Mouse (Mus musculus): ENCODE data around the gene Tmbim6.

- TF ChIP-seq POLR2A (IDR thresholded peaks at IDR 0.05; ENCODE audit: low read depth, low read length) (no peak), CTCF (IDR thresholded peaks at IDR 0.05; ENCODE audit: extremely low read depth, insufficient read depth, insufficient read length, insufficient replicate concordance) (no peak)
Observed at GRCm38 (mm10) chr15:99371526-99372340, 20.9 kb upstream of the Tmbim6 start.

Measured in spleen, adult 2 months (tissue).